Mouse (Mus musculus) testis, adult 2 months (tissue): Measurements from ENCODE around the gene Ccdc33. TPM values are rescaled to one million over a fixed set of nuclear protein-coding genes. Genes with fewer than 3 reads are reported as not detected.

Source experiments
- H3K27ac ChIP-seq: fragments of 200-500 bp; 2 replicates; pipeline ENCODE4 v1.5.1; 2012; ENCODE audit warnings: low read depth, low read length; ENCODE audit not compliant: control insufficient read depth, insufficient read depth
- H3K27me3 ChIP-seq: fragments of 200-500 bp; 2 replicates; pipeline ENCODE4 v1.6.1; 2012; ENCODE audit warnings: mild to moderate bottlenecking, low read length, moderate library complexity; ENCODE audit not compliant: control insufficient read depth, insufficient read depth
- H3K36me3 ChIP-seq: fragments of 200-500 bp; 2 replicates; pipeline ENCODE4 v1.6.1; 2012; ENCODE audit warnings: mild to moderate bottlenecking, low read length; ENCODE audit not compliant: control insufficient read depth, insufficient read depth
- H3K4me1 ChIP-seq: fragments of 200-500 bp; 2 replicates; pipeline ENCODE4 v1.6.1; 2012; ENCODE audit warnings: low read length; ENCODE audit not compliant: control insufficient read depth, insufficient read depth
- H3K4me3 ChIP-seq: fragments of 200-500 bp; 2 replicates; pipeline ENCODE4 v1.5.1; 2012; ENCODE audit warnings: low read depth, mild to moderate bottlenecking, low read length, moderate library complexity, mixed read lengths; ENCODE audit not compliant: control insufficient read depth
- CTCF ChIP-seq: fragments of 200-500 bp; IDR thresholded peaks from 2 replicates; pipeline ENCODE4 v1.5.1; 2012; ENCODE audit warnings: low read depth, mild to moderate bottlenecking, inconsistent platforms, low read length, moderate library complexity; ENCODE audit not compliant: control insufficient read depth, insufficient read depth, insufficient replicate concordance
- POLR2A ChIP-seq: fragments of 200-500 bp; IDR thresholded peaks from 2 replicates; pipeline ENCODE4 v1.6.1; 2012; ENCODE audit warnings: low read depth, mild to moderate bottlenecking, inconsistent platforms, low read length, moderate library complexity; ENCODE audit not compliant: control insufficient read depth
- polyA plus RNA-seq: library from polyadenylated mRNA; depleted of rRNA; stranded (reverse); fragments of >200 nt; gene quantifications from 2 replicates; pipeline ENCODE4 v1.2.3, GENCODE M21; 2012

The Ccdc33 gene
- polyA plus RNA-seq, 1 experiment = 97.2 TPM

DNA sequence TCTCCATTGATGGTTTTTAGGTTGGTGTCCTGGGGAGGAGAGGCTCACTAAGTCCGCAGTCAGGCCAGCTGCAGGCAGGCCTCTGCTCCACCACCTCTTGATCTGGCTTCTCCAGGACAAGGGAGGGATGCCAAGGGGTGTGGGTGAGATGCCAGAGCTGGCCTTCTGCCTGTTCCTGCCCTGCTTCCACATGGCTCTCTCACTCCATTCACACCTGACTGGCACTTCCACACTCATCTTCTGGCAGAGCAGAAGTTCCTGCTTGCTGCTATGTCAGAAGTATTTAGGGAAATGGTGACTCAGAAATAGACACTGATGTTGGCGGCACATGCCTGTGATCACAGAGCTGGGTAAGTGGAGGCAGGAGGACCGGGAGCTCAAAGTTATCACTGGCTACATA lies 51.1 kb downstream of the Ccdc33 start:
- TF ChIP-seq POLR2A (no peak), CTCF (no peak)
- no peaks in the 10 kb centered on the region for H3K4me1 ChIP-seq
- no peak overlapping the region for H3K27ac ChIP-seq

DNA sequence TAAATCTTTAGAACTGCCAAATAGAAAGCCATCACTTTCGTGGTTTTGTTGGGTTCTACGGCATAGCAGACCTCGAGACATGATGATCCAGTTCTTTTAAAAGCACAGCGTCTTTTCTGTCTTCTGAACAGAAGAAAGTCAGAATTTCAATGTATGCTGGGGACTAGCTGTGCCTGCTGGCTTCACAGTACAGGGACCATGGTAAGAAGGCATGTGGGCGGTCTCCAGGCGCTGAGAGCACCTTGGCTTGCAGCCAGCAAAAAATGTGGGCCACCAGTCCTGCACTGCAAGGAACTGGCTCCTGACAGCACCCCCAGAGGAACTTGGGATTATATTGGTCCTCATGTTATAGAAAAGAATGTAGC lies 51.9 kb downstream of the Ccdc33 start:
- TF ChIP-seq POLR2A = no peak
- TF ChIP-seq CTCF = no peak
- Histone ChIP-seq H3K4me1 (no peaks in the 10 kb centered on the region), H3K4me3 (no peak overlapping the region), H3K27me3 (no peaks in the 10 kb centered on the region), H3K36me3 (no peaks in the 10 kb centered on the region), H3K27ac (no peak overlapping the region)

More for the DNA sequence above, 51.1 kb downstream of the Ccdc33 start:
- H3K27me3 ChIP-seq = no peaks in the 10 kb centered on the region
- no peaks in the 10 kb centered on the region for H3K36me3 ChIP-seq
- H3K4me3 ChIP-seq = no peak overlapping the region

DNA sequence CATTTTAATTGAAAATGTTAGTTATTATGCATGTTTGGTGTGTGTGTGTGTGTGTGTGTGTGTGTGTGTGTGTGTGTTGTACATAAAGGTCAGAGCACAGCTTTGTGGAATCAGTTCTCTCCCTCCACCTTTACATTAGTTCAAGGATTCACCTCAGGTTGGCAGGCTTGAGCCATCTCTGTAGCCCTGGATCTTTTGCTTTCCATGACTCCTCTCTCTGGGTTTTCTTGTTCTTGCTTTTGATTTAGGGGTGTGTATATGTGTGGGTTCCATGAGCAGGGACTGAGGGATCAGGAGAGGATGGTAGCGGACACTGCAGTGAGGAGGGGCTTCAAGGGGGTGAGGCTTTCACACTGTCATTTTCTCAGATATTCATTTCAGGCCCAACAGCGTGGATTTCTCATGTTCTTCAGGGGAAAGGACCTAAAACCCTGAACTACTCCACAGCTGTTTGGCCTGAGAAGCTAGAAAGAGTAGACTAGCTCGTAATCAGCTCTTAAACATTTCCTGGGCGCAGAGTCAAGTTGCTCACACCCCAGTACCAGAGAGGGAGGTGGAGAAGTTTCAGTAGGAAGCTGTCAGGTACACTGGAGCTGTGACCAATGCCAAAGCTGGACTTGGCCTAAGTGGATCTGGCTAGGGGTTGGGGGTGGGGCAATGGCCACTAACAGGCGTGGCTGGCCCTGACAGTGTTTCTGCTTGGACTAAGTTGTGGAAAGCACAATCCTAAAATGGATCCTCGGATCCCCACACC lies 52.5 kb downstream of the Ccdc33 start:
- H3K4me3 ChIP-seq = no peak overlapping the region
- no peak overlapping the region for H3K27ac ChIP-seq
- no peaks in the 10 kb centered on the region for H3K36me3 ChIP-seq
- TF ChIP-seq CTCF = no peak
- TF ChIP-seq POLR2A = no peak
- H3K4me1 ChIP-seq = no peaks in the 10 kb centered on the region
- no peaks in the 10 kb centered on the region for H3K27me3 ChIP-seq

DNA sequence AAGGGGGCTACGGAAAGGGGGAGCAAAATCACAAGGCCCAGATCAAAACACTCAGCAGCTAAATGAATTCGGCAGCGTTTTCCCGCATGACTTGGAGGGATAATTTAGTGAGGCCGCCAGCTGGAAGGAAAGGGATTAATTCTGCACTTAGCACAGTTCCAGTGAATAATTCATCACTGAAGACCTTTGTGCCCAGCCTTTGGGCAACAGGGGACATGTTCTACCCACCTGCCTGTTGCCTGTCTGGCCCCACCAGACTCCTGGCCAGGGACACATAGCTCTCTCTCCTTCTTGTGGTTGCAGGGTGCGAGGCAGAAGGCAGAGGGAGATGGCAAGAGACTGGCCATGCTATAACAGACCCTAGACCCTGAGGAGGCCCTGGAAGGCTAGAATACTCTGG lies 53.1 kb downstream of the Ccdc33 start:
- Histone ChIP-seq H3K4me3 (no peak overlapping the region), H3K27ac (no peak overlapping the region), H3K36me3 (no peaks in the 10 kb centered on the region), H3K4me1 (no peaks in the 10 kb centered on the region), H3K27me3 (no peaks in the 10 kb centered on the region)
- TF ChIP-seq CTCF = no peak
- no peak for TF ChIP-seq POLR2A

DNA sequence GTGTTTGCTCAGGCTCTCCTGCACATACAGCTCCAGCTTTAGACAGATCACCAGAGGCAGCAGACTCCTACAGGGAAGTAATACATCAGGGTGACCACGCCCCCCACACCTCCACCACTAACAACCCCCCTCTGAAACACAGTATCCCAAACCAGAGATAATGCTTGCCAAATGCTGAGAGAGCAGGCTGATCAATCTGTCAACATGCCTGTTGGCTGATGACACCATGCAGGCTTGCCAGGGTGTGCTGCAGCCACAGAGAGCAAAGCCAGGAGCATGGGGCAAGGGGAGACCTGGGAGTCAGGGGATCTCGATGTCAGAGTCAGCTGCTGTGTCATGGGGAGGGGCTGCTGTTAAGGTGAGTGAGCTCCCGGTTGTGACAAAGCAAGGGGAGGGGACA lies 55.1 kb downstream of the Ccdc33 start, which contains the start of gene Stra6:
Stra6 (plus strand) TSS at position 258 of the 400 bp plus-strand sequence.
- Histone ChIP-seq H3K36me3 (no peaks in the 10 kb centered on the region), H3K4me1 (no peaks in the 10 kb centered on the region), H3K4me3 (no peak within 1 kb of the TSS), H3K27me3 (no peaks in the 10 kb centered on the region), H3K27ac (no peak within 1 kb of the TSS)
- no peak for TF ChIP-seq CTCF
- no peak for TF ChIP-seq POLR2A

DNA sequence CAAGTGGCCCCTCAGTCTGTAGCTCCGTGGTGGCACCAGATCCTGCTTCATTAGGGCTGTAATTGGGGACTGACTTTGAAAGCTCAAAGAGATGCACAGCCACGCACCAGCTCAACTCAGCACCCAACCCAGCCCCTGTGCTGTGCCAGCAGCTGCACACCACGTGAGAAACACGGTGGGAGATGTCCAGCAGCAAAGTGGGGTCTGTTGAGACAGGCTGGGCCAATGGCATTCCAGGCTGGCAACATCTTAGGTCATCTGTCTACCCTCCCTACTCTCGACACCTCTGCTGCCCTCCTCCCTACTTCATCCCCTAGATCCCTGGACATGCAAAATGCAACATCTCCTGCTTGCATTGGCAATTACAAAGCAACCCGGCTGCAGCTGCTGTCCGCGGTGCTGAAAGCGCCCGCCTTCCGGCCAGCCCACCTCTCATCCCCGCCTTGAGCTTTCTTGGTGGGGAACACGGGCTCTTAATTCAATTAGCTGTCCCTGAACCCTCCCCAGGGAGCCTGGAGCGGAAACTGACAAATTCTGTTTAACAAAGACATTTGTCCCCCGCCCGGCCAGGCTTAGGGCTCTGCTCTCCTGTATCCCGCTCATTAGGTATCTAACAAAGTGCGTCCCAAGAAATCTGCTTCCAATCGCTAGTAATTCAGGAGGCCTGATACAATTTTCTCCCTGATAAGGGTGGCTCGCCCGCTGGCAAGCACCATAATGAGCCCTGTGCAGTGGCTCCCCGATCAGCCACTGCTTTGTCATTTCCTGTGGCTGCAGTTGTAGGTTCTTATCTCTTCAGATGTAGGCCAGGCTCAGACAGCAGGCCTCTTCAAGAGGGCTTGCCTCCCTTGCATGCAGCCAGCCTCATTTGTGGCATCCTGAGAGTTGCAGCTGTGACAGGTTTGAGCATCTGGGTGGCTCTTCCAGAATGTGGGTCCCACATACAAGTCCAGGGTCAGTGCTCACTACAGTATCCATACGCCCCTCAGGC lies 57.7 kb downstream of the Ccdc33 start:
- no peaks in the 10 kb centered on the region for H3K36me3 ChIP-seq
- H3K27ac ChIP-seq = no peak overlapping the region
- H3K4me1 ChIP-seq = no peaks in the 10 kb centered on the region
- H3K27me3 ChIP-seq = no peaks in the 10 kb centered on the region
- H3K4me3 ChIP-seq = no peak overlapping the region
- TF ChIP-seq CTCF = no peak
- TF ChIP-seq POLR2A = no peak

DNA sequence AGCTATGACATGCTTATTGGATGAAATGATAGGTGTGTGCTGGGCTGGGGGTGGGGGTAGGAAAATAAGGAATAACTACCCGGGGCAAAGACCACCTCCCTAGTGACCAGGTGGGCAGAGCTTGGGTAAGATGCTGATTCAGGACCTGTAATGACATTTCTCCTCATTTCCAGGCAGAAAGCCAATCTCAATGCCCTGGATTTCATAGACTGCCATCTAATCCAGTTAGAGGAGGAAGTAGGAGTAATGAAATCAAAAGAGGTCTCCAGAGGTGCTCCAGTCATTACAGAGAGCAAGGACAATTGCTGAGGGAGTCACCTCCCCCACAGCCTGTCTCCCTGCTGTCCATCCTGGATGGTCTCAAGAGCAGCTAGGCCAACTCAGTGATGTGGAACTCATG lies 58.7 kb downstream of the Ccdc33 start:
- no peak for TF ChIP-seq POLR2A
- no peak for TF ChIP-seq CTCF
- H3K27me3 ChIP-seq = no peaks in the 10 kb centered on the region
- H3K4me3 ChIP-seq = no peak overlapping the region
- H3K4me1 ChIP-seq = no peaks in the 10 kb centered on the region
- no peak overlapping the region for H3K27ac ChIP-seq
- H3K36me3 ChIP-seq = no peaks in the 10 kb centered on the region
